Mouse (Mus musculus) embryonic fibroblast, embryonic 13.5 days (primary cell): ENCODE measurements around the gene Ankrd33.

Experiments used
- CTCF ChIP-seq: IDR thresholded peaks from 2 replicates; pipeline ENCODE4 v1.5.1; 2011; ENCODE audit warnings: mild to moderate bottlenecking, control low read depth, low read length, moderate library complexity, borderline replicate concordance; ENCODE audit not compliant: insufficient read depth
- POLR2A ChIP-seq: IDR thresholded peaks from 2 replicates; pipeline ENCODE4 v1.6.1; 2011; ENCODE audit warnings: low read depth, mild to moderate bottlenecking, control low read depth, low read length, moderate library complexity

- TF ChIP-seq CTCF (no peak), POLR2A (no peak)
These were observed 42.8 kb upstream of the Ankrd33 start for GRCm38 (mm10) chr15:101072736-101073135.
